Mouse (Mus musculus): ENCODE results near the gene Slc23a4.

Slc23a4 gene

GRCm38 (mm10) chr6:34910371-34911219 lies 77.6 kb downstream of the Slc23a4 start, which contains the start of gene Wdr91:
TSS of gene Wdr91 (minus strand) at chr6:34910876.
- DNase-seq = peak; percentile 89 to 93

- DNase-seq = peak in 1 of 2 experiments; percentile 49
These were observed 78.4 kb downstream of the Slc23a4 start for GRCm38 (mm10) chr6:34909631-34910345.

GRCm38 (mm10) chr6:34907696-34908260 lies 80.4 kb downstream of the Slc23a4 start:
- DNase-seq = peak; percentile 52 to 56

- DNase-seq = peak; percentile 53 to 73
These were observed 81.0 kb downstream of the Slc23a4 start for GRCm38 (mm10) chr6:34907121-34907614.

GRCm38 (mm10) chr6:34906661-34907060 lies 81.5 kb downstream of the Slc23a4 start:
- DNase-seq = peak; percentile 84 to 94

GRCm38 (mm10) chr6:34906125-34906524 lies 82.1 kb downstream of the Slc23a4 start:
- DNase-seq = no peak

- no peak for DNase-seq
These were observed 83.8 kb downstream of the Slc23a4 start for GRCm38 (mm10) chr6:34904361-34904760.

- no peak for DNase-seq
These were observed 84.4 kb downstream of the Slc23a4 start for GRCm38 (mm10) chr6:34903851-34904250.

- no peak for DNase-seq
These were observed 84.8 kb downstream of the Slc23a4 start for GRCm38 (mm10) chr6:34903441-34903840.

- DNase-seq = no peak
These were observed 85.6 kb downstream of the Slc23a4 start for GRCm38 (mm10) chr6:34902578-34902977.

- DNase-seq = no peak
These were observed 86.2 kb downstream of the Slc23a4 start for GRCm38 (mm10) chr6:34901911-34902444.

GRCm38 (mm10) chr6:34900990-34901389 lies 87.2 kb downstream of the Slc23a4 start:
- no peak for DNase-seq

- DNase-seq = peak; percentile 75 to 82
These were observed 89.1 kb downstream of the Slc23a4 start for GRCm38 (mm10) chr6:34899127-34899526.

GRCm38 (mm10) chr6:34896168-34896780 lies 91.9 kb downstream of the Slc23a4 start:
- no peak for DNase-seq

- DNase-seq = no peak
These were observed 92.6 kb downstream of the Slc23a4 start for GRCm38 (mm10) chr6:34895569-34895968.
